Mouse (Mus musculus) ES-Bruce4 (cell line): ENCODE measurements around the gene Crkl.

Experiments
- CTCF ChIP-seq: IDR thresholded peaks from one replicate; pipeline ENCODE4 v1.8.1; 2011; ENCODE audit warnings: low read depth, low read length
- EP300 ChIP-seq: IDR thresholded peaks from 2 replicates; pipeline ENCODE4 v1.6.1; 2011; ENCODE audit warnings: low read depth, low read length; ENCODE audit not compliant: insufficient read depth
- POLR2A ChIP-seq: IDR thresholded peaks from one replicate; pipeline ENCODE4 v1.8.1; 2011; ENCODE audit warnings: low read length; ENCODE audit not compliant: insufficient read depth

GRCm38 (mm10) chr16:17507018-17507552, 55.3 kb downstream of the Crkl start:
- TF ChIP-seq POLR2A (no peak), CTCF (no peak), EP300 (no peak)
